Mouse (Mus musculus) CH12.LX (cell line): ENCODE data around the gene Malsu1. TPM values are rescaled to one million over a fixed set of nuclear protein-coding genes. Genes with fewer than 3 reads are reported as not detected.

Experiments
- DNase-seq: peaks from one replicate; pipeline ENCODE4 v3.0.0-alpha.2; 2013; ENCODE audit errors: extremely low read depth
- H3K27ac ChIP-seq: 2 replicates; pipeline ENCODE4 v1.5.1; 2012; ENCODE audit warnings: low read depth, mild to moderate bottlenecking, control low read depth, moderate library complexity; ENCODE audit not compliant: insufficient read depth
- H3K27me3 ChIP-seq: replicated peaks from 2 replicates; pipeline ENCODE3; 2012; ENCODE audit warnings: inconsistent platforms
- H3K36me3 ChIP-seq, 2 experiments: replicated peaks in 1 of 2; 2 replicates each; pipeline versions ENCODE3 to v1.6.1; 2012; ENCODE audit warnings: inconsistent platforms in 1 of 2, low read length in 1 of 2, mild to moderate bottlenecking in 1 of 2, mixed read lengths in 1 of 2, moderate library complexity in 1 of 2; ENCODE audit not compliant: control insufficient read depth in 1 of 2, insufficient read depth in 1 of 2
- H3K4me1 ChIP-seq, 2 experiments: 2 replicates each; pipeline ENCODE4 v1.6.1; 2012; ENCODE audit warnings: inconsistent platforms in 1 of 2, moderate library complexity in 1 of 2; ENCODE audit not compliant: insufficient read depth in 2 of 2, control insufficient read depth in 1 of 2
- H3K4me2 ChIP-seq: 2 replicates; pipeline ENCODE4 v1.6.1; 2012; ENCODE audit warnings: low read depth, mild to moderate bottlenecking, control low read depth; ENCODE audit not compliant: poor library complexity, insufficient read depth, severe bottlenecking
- H3K4me3 ChIP-seq, 3 experiments: fragments of 150-350 bp in 1 of 3; sonication (generic) in 1 of 3; replicated peaks in 1 of 3; 2 replicates each; pipeline versions ENCODE3 to v1.5.1; 2011 to 2012; ENCODE audit warnings: low read depth in 2 of 3, low read length in 2 of 3, mild to moderate bottlenecking in 2 of 3, moderate library complexity in 2 of 3, control low read depth in 1 of 3, improper control_type of control experiment in 1 of 3, inconsistent platforms in 1 of 3, mixed read lengths in 1 of 3; ENCODE audit not compliant: poor library complexity in 1 of 3
- H3K79me2 ChIP-seq: replicated peaks from 2 replicates; pipeline ENCODE4 v1.6.1; 2012; ENCODE audit warnings: mild to moderate bottlenecking, moderate library complexity; ENCODE audit not compliant: control insufficient read depth, poor library complexity, insufficient read depth, severe bottlenecking; ENCODE audit errors: extremely low read depth
- H3K9ac ChIP-seq: 2 replicates; pipeline ENCODE4 v1.6.1; 2012; ENCODE audit warnings: low read depth, mild to moderate bottlenecking, control low read depth, moderate library complexity; ENCODE audit not compliant: insufficient read depth
- H3K9me3 ChIP-seq: replicated peaks from 2 replicates; pipeline ENCODE3; 2012; ENCODE audit warnings: low read length, inconsistent platforms, mixed read lengths
- E2F4 ChIP-seq: IDR thresholded peaks from 2 replicates; pipeline ENCODE4 v1.6.1; 2011; ENCODE audit warnings: low read depth, low read length, improper control_type of control experiment; ENCODE audit not compliant: insufficient replicate concordance
- EP300 ChIP-seq: IDR thresholded peaks from 2 replicates; pipeline ENCODE4 v1.6.1; 2011; ENCODE audit warnings: low read length, improper control_type of control experiment
- ETS1 ChIP-seq: conservative IDR thresholded peaks from 2 replicates; pipeline ENCODE4 v1.6.1; 2012; ENCODE audit warnings: low read depth, mild to moderate bottlenecking, inconsistent platforms, low read length, improper control_type of control experiment, moderate library complexity
- GABPA ChIP-seq: IDR thresholded peaks from 2 replicates; pipeline ENCODE4 v1.6.1; 2012; ENCODE audit warnings: low read depth, low read length, improper control_type of control experiment, inconsistent platforms; ENCODE audit not compliant: insufficient replicate concordance
- JUND ChIP-seq: conservative IDR thresholded peaks from 2 replicates; pipeline ENCODE4 v1.6.1; 2011; ENCODE audit warnings: low read depth, low read length, improper control_type of control experiment
- KAT2A ChIP-seq: IDR thresholded peaks from 2 replicates; pipeline ENCODE4 v1.6.1; 2012; ENCODE audit warnings: low read length, improper control_type of control experiment, inconsistent platforms; ENCODE audit not compliant: insufficient replicate concordance
- MAX ChIP-seq: IDR thresholded peaks from 2 replicates; pipeline ENCODE4 v1.6.1; 2011; ENCODE audit warnings: low read length, improper control_type of control experiment
- MAZ ChIP-seq: IDR thresholded peaks from 2 replicates; pipeline ENCODE4 v1.6.1; 2012; ENCODE audit warnings: low read depth, mild to moderate bottlenecking, inconsistent platforms, low read length, improper control_type of control experiment, moderate library complexity
- MXI1 ChIP-seq: IDR thresholded peaks from 2 replicates; pipeline ENCODE4 v1.6.1; 2011; ENCODE audit warnings: mild to moderate bottlenecking, low read depth, low read length, improper control_type of control experiment
- PAX5 ChIP-seq: IDR thresholded peaks from 2 replicates; pipeline ENCODE4 v1.6.1; 2012; ENCODE audit warnings: low read length, inconsistent platforms, mixed read lengths
- POLR2A ChIP-seq: IDR thresholded peaks from 2 replicates; pipeline ENCODE4 v1.6.1; 2011; ENCODE audit warnings: low read depth, mild to moderate bottlenecking, improper control_type of control experiment, low read length
- RAD21 ChIP-seq: IDR thresholded peaks from 2 replicates; pipeline ENCODE4 v1.6.1; 2011; ENCODE audit warnings: low read depth, mild to moderate bottlenecking, low read length, improper control_type of control experiment, moderate library complexity
- RCOR1 ChIP-seq: conservative IDR thresholded peaks from 2 replicates; pipeline ENCODE4 v1.6.1; 2012; ENCODE audit warnings: low read depth, mild to moderate bottlenecking, inconsistent platforms, low read length, improper control_type of control experiment
- SIN3A ChIP-seq: IDR thresholded peaks from 2 replicates; pipeline ENCODE4 v1.6.1; 2012; ENCODE audit warnings: low read length, improper control_type of control experiment, inconsistent platforms
- SMC3 ChIP-seq: IDR thresholded peaks from 2 replicates; pipeline ENCODE4 v1.6.1; 2011; ENCODE audit warnings: low read depth, low read length, improper control_type of control experiment
- TCF12 ChIP-seq: IDR thresholded peaks from 2 replicates; pipeline ENCODE4 v1.6.1; 2014; ENCODE audit warnings: low read depth, mild to moderate bottlenecking, inconsistent platforms, low read length, improper control_type of control experiment
- USF1 ChIP-seq: IDR thresholded peaks from 2 replicates; pipeline ENCODE4 v1.6.1; 2014; ENCODE audit warnings: low read depth, mild to moderate bottlenecking, inconsistent platforms, low read length, improper control_type of control experiment
- USF2 ChIP-seq: conservative IDR thresholded peaks from 2 replicates; pipeline ENCODE4 v1.6.1; 2011; ENCODE audit warnings: low read depth, low read length, improper control_type of control experiment
- ZC3H11A ChIP-seq: IDR thresholded peaks from 2 replicates; pipeline ENCODE4 v1.6.1; 2012; ENCODE audit warnings: low read depth, mild to moderate bottlenecking, inconsistent platforms, low read length, improper control_type of control experiment
- ZMIZ1 ChIP-seq: IDR thresholded peaks from 2 replicates; pipeline ENCODE4 v1.6.1; 2012; ENCODE audit warnings: low read depth, mild to moderate bottlenecking, inconsistent platforms, low read length, improper control_type of control experiment
- ZNF384 ChIP-seq: IDR thresholded peaks from 2 replicates; pipeline ENCODE4 v1.6.1; 2012; ENCODE audit warnings: low read depth, low read length, improper control_type of control experiment, inconsistent platforms
- dilution Hi-C: fragments of 300-500 bp; cut with MboI; formaldehyde crosslinking; loops from 2 replicates; pipeline ENCODE4 v1.14.3; 2020; ENCODE audit warnings: low sequenced_read_pairs; ENCODE audit not compliant: extremely low pct_unique_long_range_greater_than_20kb, extremely low pct_ligation_motif_present
- in situ Hi-C: fragments of 300-500 bp; cut with MboI; formaldehyde crosslinking; loops from 3 replicates; pipeline ENCODE4 v1.14.3; 2019; ENCODE audit warnings: low sequenced_read_pairs, low pct_ligation_motif_present, low pct_unique_long_range_greater_than_20kb, mixed read lengths
- polyA plus RNA-seq: library from polyadenylated mRNA; unstranded; fragments of >175 nt; gene quantifications from 2 replicates; pipeline ENCODE4 v1.2.1, GENCODE M21; 2012; ENCODE audit warnings: low read depth; ENCODE audit not compliant: insufficient read length
- total RNA-seq, 2 experiments: library from RNA; depleted of rRNA; stranded (reverse); fragments of 300-350 nt in 1 of 2; fragments of >200 nt in 1 of 2; gene quantifications; 2 replicates each; pipeline ENCODE4 v1.2.3; 2012 to 2014

Malsu1 gene
- total and polyA plus RNA-seq, 3 experiments: 39.0 to 78.7 (median 59.6) TPM

DNA sequence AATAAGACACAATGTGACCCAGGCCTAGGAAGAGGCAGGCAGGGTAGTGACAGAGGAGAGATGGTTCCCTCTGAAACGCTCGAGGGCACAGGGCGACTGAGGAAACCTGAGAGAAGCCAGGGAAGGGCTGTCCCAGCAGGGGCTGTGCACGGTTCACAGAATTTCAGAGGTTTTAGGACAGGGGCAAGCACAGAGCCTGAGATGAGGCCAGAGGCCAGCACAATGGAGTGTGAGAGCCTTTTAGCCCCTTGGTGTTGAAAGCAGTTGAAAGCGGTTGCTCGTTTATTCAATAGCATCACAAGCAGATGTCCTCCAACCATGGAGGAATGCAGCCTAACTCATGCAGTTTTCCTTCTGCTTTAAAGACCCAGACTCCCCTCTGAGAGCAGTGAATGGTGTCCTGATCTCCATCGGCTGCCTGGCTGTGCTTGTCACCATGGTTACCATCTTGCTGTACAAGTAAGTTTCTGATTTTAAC lies 18.3 kb upstream of the Malsu1 start:
- TF ChIP-seq ZMIZ1 (no peak), USF1 (no peak), GABPA (no peak), RCOR1 (no peak), E2F4 (no peak), SIN3A (no peak), MXI1 (no peak), ZC3H11A (no peak), ETS1 (no peak), USF2 (no peak), MAZ (no peak), SMC3 (no peak), MAX (no peak), KAT2A (no peak), JUND (no peak), RAD21 (no peak), POLR2A (no peak), PAX5 (no peak), ZNF384 (no peak)
- dilution Hi-C loops: no loop called here
- peaks cover 2% of the 10 kb centered on the region for H3K9me3 ChIP-seq
- H3K27ac ChIP-seq: no peak overlapping the region
- H3K4me1 ChIP-seq: peaks cover 0 to 3% of the 10 kb centered on the region in 2 experiments; a peak in 2 of 4 replicates
- no peaks in the 10 kb centered on the region for H3K36me3 ChIP-seq
- H3K9ac ChIP-seq: no peak overlapping the region
- no peaks in the 10 kb centered on the region for H3K79me2 ChIP-seq
- no peak overlapping the region for H3K4me2 ChIP-seq
- DNase-seq: no peak
- no peak overlapping the region for H3K4me3 ChIP-seq
- in situ Hi-C loops: loop anchor here (10.0 kb wide), 1 partner anchor 190 kb away; no protein-coding TSS in a partner anchor
- no peaks in the 10 kb centered on the region for H3K27me3 ChIP-seq

DNA sequence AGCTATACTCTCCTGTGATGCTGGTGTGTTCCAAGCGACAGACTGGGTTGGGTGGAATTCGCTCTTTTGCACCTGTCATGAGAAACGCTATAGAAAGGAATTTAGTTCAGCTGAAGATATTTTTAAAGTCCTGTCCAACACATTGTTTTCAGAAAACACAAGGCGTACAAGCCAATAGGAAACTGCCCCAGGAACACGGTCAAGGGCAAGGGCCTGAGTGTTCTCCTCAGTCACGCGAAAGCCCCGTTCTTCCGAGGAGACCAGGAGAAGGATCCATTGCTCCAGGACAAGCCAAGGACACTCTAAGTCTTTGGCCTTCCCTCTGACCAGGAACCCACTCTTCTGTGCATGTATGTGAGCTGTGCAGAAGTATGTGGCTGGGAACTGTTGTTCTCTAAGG lies 17.6 kb upstream of the Malsu1 start:
- H3K9me3 ChIP-seq: peaks cover 2% of the 10 kb centered on the region
- no peaks in the 10 kb centered on the region for H3K27me3 ChIP-seq
- DNase-seq: no peak
- no peaks in the 10 kb centered on the region for H3K79me2 ChIP-seq
- in situ Hi-C loops: loop anchor here (10.0 kb wide), 1 partner anchor 189 kb away; no protein-coding TSS in a partner anchor
- no peak overlapping the region for H3K27ac ChIP-seq
- no peaks in the 10 kb centered on the region for H3K36me3 ChIP-seq
- TF ChIP-seq TCF12 (no peak), EP300 (no peak), POLR2A (no peak), MAZ (no peak)
- TF ChIP-seq, all 38 proteins: peak for 0
- H3K4me1 ChIP-seq: peaks cover 0 to 3% of the 10 kb centered on the region in 2 experiments; a peak in 2 of 4 replicates
- no peak overlapping the region for H3K4me2 ChIP-seq
- H3K9ac ChIP-seq: no peak overlapping the region
- dilution Hi-C loops: no loop called here
- no peak overlapping the region for H3K4me3 ChIP-seq
